Mouse (Mus musculus) kidney, adult 2 months (tissue): ENCODE measurements around the gene Ap1b1.

Experiments
- CTCF ChIP-seq: fragments of 200-500 bp; conservative IDR thresholded peaks from 2 replicates; pipeline ENCODE4 v1.5.1; 2011; ENCODE audit warnings: low read depth, mild to moderate bottlenecking, control low read depth, low read length, moderate library complexity, mixed read lengths; ENCODE audit not compliant: insufficient read depth, insufficient read length
- POLR2A ChIP-seq: fragments of 200-500 bp; IDR thresholded peaks from one replicate; pipeline ENCODE4 v1.6.1; 2011; ENCODE audit warnings: low read depth, low read length, control low read depth

GRCm38 (mm10) chr11:5068126-5068971 lies 81.7 kb downstream of the Ap1b1 start:
- TF ChIP-seq POLR2A = no peak
- no peak for TF ChIP-seq CTCF
